Mouse (Mus musculus) erythroblast, embryonic 14.5 days (primary cell): ENCODE results near the gene Lmod2.

Experiments used
- GATA1 ChIP-seq: IDR thresholded peaks from 2 replicates; pipeline ENCODE4 v1.6.1; 2012; ENCODE audit warnings: low read length, inconsistent platforms, mixed read lengths
- TAL1 ChIP-seq: IDR thresholded peaks from 3 replicates; pipeline ENCODE4 v1.6.1; 2012; ENCODE audit warnings: low read length, inconsistent platforms, mixed read lengths

GRCm38 (mm10) chr6:24555488-24555887, 42.1 kb upstream of the Lmod2 start:
- TF ChIP-seq TAL1 (no peak), GATA1 (no peak)
